ENCODE assay signal across 34 mouse cellular contexts in the genomic region with DNA sequence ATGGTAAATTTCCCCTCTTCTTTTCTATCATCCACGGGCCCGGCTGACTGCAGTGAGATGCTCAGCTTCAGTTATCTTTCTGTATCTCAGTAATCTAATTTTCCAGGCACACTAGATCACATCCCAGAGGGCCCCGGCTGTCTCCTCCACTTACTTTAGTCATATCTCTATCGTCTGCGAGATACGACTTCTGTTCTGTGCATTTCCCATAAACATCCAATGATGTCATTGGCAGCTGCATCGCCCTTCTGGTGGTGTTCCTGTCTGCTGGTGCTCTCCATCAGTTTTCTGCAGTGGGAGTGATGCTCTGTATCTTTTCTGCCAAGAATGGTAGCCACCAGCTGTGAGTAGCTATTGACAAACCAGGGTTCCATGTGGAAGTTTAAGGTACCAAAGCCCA. TPM values are rescaled to one million over a fixed set of nuclear protein-coding genes. Genes with fewer than 3 reads are reported as not detected.
DNase-seq lines count a peak whose midpoint lies in the region; ATAC-seq lines count a peak whose summit lies in the region.
"Had no signal": no experiment of that assay in that cellular context is flagged by ENCODE, and none has a peak within 500 bp of the region (broad histone marks: within the 10 kb centered on the region; RNA-seq: fewer than 3 reads in every experiment).

No protein-coding gene starts in this region.

- H3K27ac ChIP-seq in intestine, embryonic 15.5 days, result no peak overlapping the region
- H3K27ac ChIP-seq: embryonic facial prominence, embryonic 15.5 days; forebrain, embryonic 15.5 days; gastrocnemius, adult 2 months; heart, embryonic 10.5 days; hindbrain, embryonic 15.5 days; kidney, embryonic 15.5 days; limb, embryonic 12.5 days had no signal

- intact Hi-C loops in left cerebral cortex, postnatal 4 days (cut with DNase I), result no loop called here

- no peak for ATAC-seq in intestine, embryonic 15.5 days
- ATAC-seq: forebrain, embryonic 15.5 days; intestine, postnatal 0 days; liver, postnatal 0 days had no signal

- no peaks in the 10 kb centered on the region for H3K9me3 ChIP-seq in intestine, embryonic 15.5 days
- H3K9me3 ChIP-seq: embryonic facial prominence, embryonic 15.5 days; forebrain, embryonic 15.5 days; heart, embryonic 10.5 days; hindbrain, embryonic 15.5 days; kidney, embryonic 15.5 days; limb, embryonic 12.5 days had no signal

- H3K36me3 ChIP-seq in intestine, embryonic 15.5 days, result no peaks in the 10 kb centered on the region
- H3K36me3 ChIP-seq: embryonic facial prominence, embryonic 15.5 days; forebrain, embryonic 15.5 days; heart, embryonic 10.5 days; hindbrain, embryonic 15.5 days; kidney, embryonic 15.5 days; limb, embryonic 12.5 days had no signal

- no peaks in the 10 kb centered on the region for H3K27me3 ChIP-seq in intestine, embryonic 15.5 days (replicated peaks)
- H3K27me3 ChIP-seq: embryonic facial prominence, embryonic 15.5 days; forebrain, embryonic 15.5 days; hindbrain, embryonic 15.5 days; kidney, embryonic 15.5 days; limb, embryonic 12.5 days had no signal

- no peaks in the 10 kb centered on the region for H3K4me1 ChIP-seq in intestine, embryonic 15.5 days (replicated peaks)
- H3K4me1 ChIP-seq: embryonic facial prominence, embryonic 15.5 days; forebrain, embryonic 15.5 days; hindbrain, embryonic 15.5 days; kidney, embryonic 15.5 days had no signal

- H3K9ac ChIP-seq in intestine, embryonic 15.5 days, result no peak overlapping the region
- H3K9ac ChIP-seq: embryonic facial prominence, embryonic 15.5 days; forebrain, embryonic 15.5 days; hindbrain, embryonic 15.5 days; kidney, embryonic 15.5 days; limb, embryonic 12.5 days; liver, postnatal 0 days had no signal

- H3K4me3 ChIP-seq in intestine, embryonic 15.5 days (replicated peaks), result no peak overlapping the region
- H3K4me3 ChIP-seq: embryonic facial prominence, embryonic 15.5 days; forebrain, embryonic 15.5 days; gastrocnemius, adult 2 months; heart, embryonic 10.5 days; hindbrain, embryonic 15.5 days; kidney, embryonic 15.5 days; limb, embryonic 12.5 days had no signal

- peak; percentile 20 for DNase-seq in right cerebral cortex, adult 18-20 months
- DNase-seq in right cerebral cortex, postnatal 4 days, result no peak
- peak; percentile 4 to 42 for DNase-seq in layer of hippocampus, adult 18-20 months (ENCODE audit: low spot score in 2 of 2)
- peak; percentile 7 for DNase-seq in left cerebral cortex, postnatal 4 days
- no peak for DNase-seq in adrenal gland, postnatal 14 days
- no peak for DNase-seq in spleen, postnatal 14 days (ENCODE audit: low spot score in 2 of 2)
- DNase-seq: adrenal gland, postnatal 10 days; cerebellum, adult 9-11 months; gastrocnemius, adult 2 months; kidney, postnatal 4 days; liver, postnatal 0 days; lung, postnatal 10 days; thymus, adult 2 months; thymus, postnatal 4 days had no signal

- H3K4me2 ChIP-seq in intestine, embryonic 15.5 days (replicated peaks), result no peak overlapping the region
- H3K4me2 ChIP-seq: embryonic facial prominence, embryonic 15.5 days; forebrain, embryonic 15.5 days; hindbrain, embryonic 15.5 days; kidney, embryonic 15.5 days; limb, embryonic 12.5 days; liver, embryonic 11.5 days; midbrain, embryonic 11.5 days had no signal

- 69% methylated on average over 7 of the region's 7 CpGs for WGBS in intestine, embryonic 15.5 days

RNA-seq across cellular contexts. Expression of a gene that starts 25.5 kb away (rescaled TPM):
- total RNA-seq in layer of hippocampus, adult 18-20 months (2021), result 10 to 100 TPM; 29.1 to 30.5 TPM
- total RNA-seq in left cerebral cortex, postnatal 4 days (2021), result 10 to 100 TPM; 16.9 to 17.2 TPM
- polyA plus RNA-seq in intestine, embryonic 15.5 days (2015; fragmentation: Nextera tagmentation; extraction: Ambion mirVana), result 111 and 115 TPM in 2 replicates
- 112 and 113 TPM in 2 replicates for total RNA-seq in adrenal gland, postnatal 14 days (2021)
- total RNA-seq: common myeloid progenitor, adult 5-6 weeks; hematopoietic stem cell, adult 5-6 weeks; megakaryocyte progenitor cell, adult 5-6 weeks; MEL had no signal

RNA-seq across cellular contexts. Expression of a gene that starts 41.8 kb away (rescaled TPM):
- not detected for total RNA-seq in layer of hippocampus, adult 18-20 months (2021)
- total RNA-seq in left cerebral cortex, postnatal 4 days (2021), result under 1 TPM in 1 of 2 experiments, not detected in 1; 0.20 TPM
- 0.08 TPM in 1 of 2 replicates, not detected in the other for polyA plus RNA-seq in intestine, embryonic 15.5 days (2015; fragmentation: Nextera tagmentation; extraction: Ambion mirVana)
- total RNA-seq in adrenal gland, postnatal 14 days (2021), result not detected in 2 replicates
- total RNA-seq: adrenal gland, postnatal 10 days; common myeloid progenitor, adult 5-6 weeks; gastrocnemius, adult 2 months; gastrocnemius, postnatal 4 days; hematopoietic stem cell, adult 5-6 weeks; megakaryocyte progenitor cell, adult 5-6 weeks; MEL; midbrain, postnatal 0 days had no signal
- polyA plus RNA-seq: C2C12; forebrain, embryonic 15.5 days; heart, embryonic 10.5 days; heart, embryonic 16.5 days; hindbrain, embryonic 15.5 days; intestine, postnatal 0 days; kidney, embryonic 15.5 days; limb, embryonic 12.5 days; liver, embryonic 11.5 days; liver, postnatal 0 days; midbrain, embryonic 11.5 days; neural tube, embryonic 14.5 days; stomach, embryonic 16.5 days had no signal

Comparison
In these comparisons a context has a peak if more than half of its experiments do, and no peak if none do; other contexts are left out.
1. DNase-seq: peak in right cerebral cortex, adult 18-20 months (single experiment), layer of hippocampus, adult 18-20 months (2 of 2) and left cerebral cortex, postnatal 4 days (single experiment); none in right cerebral cortex, postnatal 4 days (single experiment), adrenal gland, postnatal 14 days (single experiment) and spleen, postnatal 14 days (0 of 2).